Mouse (Mus musculus) kidney, embryonic 15.5 days (tissue): Measurements from ENCODE around the gene Shd. TPM values are rescaled to one million over a fixed set of nuclear protein-coding genes. Genes with fewer than 3 reads are reported as not detected.
A peak's percentile ranks its signal among the peaks of the same experiment; 100 is the strongest.
"Not testable (repeated sequence)": the region's sequence is repeated elsewhere in the genome, so short reads cannot be mapped to it uniquely, and the experiment has no call there.

ENCODE experiments used
- ATAC-seq: fragments of 200-750 bp; cut with Nextera tagmentation; replicated peaks from 2 replicates; pipeline ENCODE4 v1.8.0; 2017; ENCODE audit warnings: moderate TSS enrichment; ENCODE audit not compliant: low FRiP score
- H3K27ac ChIP-seq: fragments of 300-500 bp; sonication (generic); 2 replicates; pipeline ENCODE4 v1.5.1; 2015; ENCODE audit warnings: mild to moderate bottlenecking, inconsistent platforms
- H3K27me3 ChIP-seq: fragments of 300-500 bp; sonication (generic); 2 replicates; pipeline ENCODE4 v1.6.1; 2015; ENCODE audit warnings: inconsistent platforms
- H3K36me3 ChIP-seq: fragments of 300-500 bp; sonication (generic); 2 replicates; pipeline ENCODE4 v1.6.1; 2015; ENCODE audit warnings: inconsistent platforms
- H3K4me1 ChIP-seq: fragments of 300-500 bp; sonication (generic); 2 replicates; pipeline ENCODE4 v1.6.1; 2015; ENCODE audit warnings: inconsistent platforms
- H3K4me2 ChIP-seq: fragments of 300-500 bp; sonication (generic); 2 replicates; pipeline ENCODE4 v1.6.1; 2015; ENCODE audit warnings: moderate library complexity, mild to moderate bottlenecking, inconsistent platforms
- H3K4me3 ChIP-seq: fragments of 300-500 bp; sonication (generic); replicated peaks from 2 replicates; pipeline ENCODE4 v1.5.1; 2015; ENCODE audit warnings: mild to moderate bottlenecking, inconsistent platforms
- H3K9ac ChIP-seq: fragments of 300-500 bp; sonication (generic); 2 replicates; pipeline ENCODE4 v1.6.1; 2015; ENCODE audit warnings: mild to moderate bottlenecking, inconsistent platforms
- H3K9me3 ChIP-seq: fragments of 300-500 bp; sonication (generic); replicated peaks from 2 replicates; pipeline ENCODE4 v1.6.1; 2016; ENCODE audit warnings: inconsistent platforms
- WGBS: fragments of 180-500 bp; shearing (Covaris S2); methylation state at CpG from one replicate; pipeline ENCODE4 v1.1.7; 2015; ENCODE audit warnings: mixed read lengths; 5-methylcytosine and 5-hydroxymethylcytosine counted together
- polyA plus RNA-seq: library from polyadenylated mRNA; unstranded; fragments of >200 nt; fragmentation: Nextera tagmentation; extraction: Ambion mirVana; gene quantifications from 2 replicates; pipeline ENCODE4 v1.2.1, GENCODE M21; 2015

The Shd gene
- 28.8 and 30.1 TPM in 2 replicates for polyA plus RNA-seq

DNA sequence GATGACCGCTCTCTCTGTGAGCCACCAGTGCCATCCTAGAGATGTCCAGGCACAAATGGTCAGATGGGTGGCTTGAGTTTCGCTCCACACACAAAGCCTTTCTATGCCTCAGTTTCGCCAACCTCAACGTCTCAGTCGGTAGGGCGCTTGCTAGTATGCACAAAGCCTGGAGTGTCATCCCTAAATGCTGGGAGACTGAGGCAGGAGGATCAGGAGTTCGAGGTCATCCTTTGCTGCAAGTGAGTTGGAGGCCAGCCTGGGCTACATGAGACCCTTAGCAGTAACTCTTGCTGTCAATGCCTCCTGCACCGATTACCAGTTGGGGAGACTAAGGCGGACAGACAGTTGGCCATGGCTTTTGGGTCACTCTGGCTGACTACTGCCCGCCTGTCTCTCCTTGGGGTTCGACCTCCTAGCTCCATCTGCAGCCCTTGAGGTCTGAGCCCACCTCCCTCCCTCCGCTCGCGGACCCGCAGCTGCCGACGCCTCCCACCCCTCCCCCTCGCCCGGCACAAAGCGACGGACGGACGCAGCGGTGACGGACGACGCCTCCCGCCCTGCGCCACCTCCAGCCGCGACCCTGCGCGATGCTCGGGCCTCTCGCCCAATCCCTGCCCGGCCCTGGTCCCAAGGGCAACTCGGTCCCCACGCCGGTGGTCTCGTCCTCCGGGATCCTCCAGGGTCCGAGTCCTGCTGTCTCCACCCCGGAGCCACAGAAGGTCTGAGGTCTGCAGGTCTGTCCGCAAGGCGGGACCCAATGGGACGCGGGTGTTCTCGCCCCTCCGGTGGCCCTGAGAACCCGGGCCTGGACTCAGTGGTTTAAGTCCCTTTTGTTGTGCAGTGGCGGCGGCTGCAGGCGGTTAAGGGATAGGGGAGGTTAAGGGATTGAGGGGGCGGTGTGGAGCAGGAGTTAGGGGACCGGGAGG lies at the start of gene Shd:
Gene Shd, plus strand, starts transcription at position 502 of the 926 bp plus-strand sequence.
- peak; percentile 54 for ATAC-seq
- Histone ChIP-seq H3K4me2 (peak within 1 kb of the TSS; percentile 96), H3K27ac (peak within 1 kb of the TSS; percentile 56), H3K9ac (peak within 1 kb of the TSS; percentile 71), H3K4me3 (peak within 1 kb of the TSS; percentile 55), H3K4me1 (peaks cover 32% of the 10 kb centered on the region), H3K27me3 (peaks cover 17% of the 10 kb centered on the region), H3K9me3 (no peaks in the 10 kb centered on the region), H3K36me3 (peaks cover 30% of the 10 kb centered on the region)
- WGBS: 8% methylated on average over 55 of the region's 55 CpGs

DNA sequence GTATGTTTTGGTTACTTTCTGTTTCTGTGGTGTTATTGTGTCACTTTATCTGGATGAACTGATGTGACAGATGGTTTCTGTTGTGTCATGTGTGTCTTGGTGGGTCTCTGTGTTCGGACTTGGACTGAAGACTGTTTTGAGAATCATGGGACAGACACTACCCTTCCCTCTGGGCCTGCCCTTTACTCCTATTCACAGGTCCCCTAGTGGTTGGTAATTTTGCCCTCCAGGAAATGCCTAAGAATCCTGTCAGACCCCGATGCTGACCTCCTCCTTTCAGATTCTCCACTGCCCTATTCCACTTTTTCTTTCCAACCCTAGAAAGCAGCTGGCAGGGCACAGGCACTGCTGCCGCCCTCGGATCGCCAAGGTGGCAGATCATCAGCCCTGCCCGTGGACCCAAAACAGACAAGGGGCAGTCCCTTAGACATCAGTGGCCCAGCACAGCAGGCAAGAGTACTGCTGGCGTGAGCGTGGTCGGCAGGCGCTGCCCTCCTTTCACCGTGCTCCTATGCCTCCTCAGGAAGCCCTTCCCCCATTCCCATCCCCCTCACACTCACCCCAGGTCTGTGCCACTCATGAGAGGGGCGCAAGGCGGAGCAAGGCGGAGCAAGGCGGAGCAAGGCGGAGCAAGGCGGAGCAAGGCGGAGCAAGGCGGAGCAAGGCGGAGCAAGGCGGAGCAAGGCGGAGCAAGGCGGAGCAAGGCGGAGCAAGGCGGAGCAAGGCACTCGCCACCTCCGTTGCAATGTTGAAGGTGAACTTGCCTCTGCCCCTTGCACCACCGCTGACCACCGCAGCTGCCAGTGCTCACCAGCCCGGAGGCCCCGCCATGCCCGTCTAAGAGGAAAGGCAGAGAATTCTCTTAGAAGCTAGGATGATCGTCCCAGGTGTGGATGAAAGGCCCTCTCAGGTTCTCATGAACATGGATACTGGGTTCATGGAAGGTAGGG lies 38.4 kb upstream of the Shd start:
- WGBS: under 1% methylated on average over 27 of the region's 33 CpGs

DNA sequence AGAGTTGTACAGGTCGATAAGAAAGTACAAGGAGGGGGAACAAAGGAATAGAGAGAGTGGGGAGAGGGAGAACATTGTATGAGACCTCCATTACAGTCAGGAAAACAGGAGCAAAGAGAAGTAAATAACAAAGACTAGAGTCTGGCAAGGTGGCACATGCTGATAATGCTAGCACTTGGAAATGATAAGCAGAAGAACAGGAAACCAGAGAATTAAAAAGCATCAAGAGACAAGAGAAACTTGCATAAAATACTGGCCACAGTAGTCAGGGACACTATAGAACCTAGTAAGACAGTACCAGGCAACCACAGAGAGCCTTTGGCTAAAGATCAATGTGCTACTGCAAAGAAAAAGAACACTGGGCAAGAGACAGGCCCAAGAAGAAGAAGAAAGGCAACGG lies 37.6 kb upstream of the Shd start:
- Histone ChIP-seq H3K9ac (peak overlapping the region; percentile 47), H3K4me2 (peak overlapping the region; percentile 85), H3K4me3 (peak overlapping the region; percentile 67), H3K36me3 (0 out of 2 replicates have a peak, but pooled peaks cover 5% of the 10 kb centered on the region), H3K4me1 (0 out of 2 replicates have a peak, but pooled peaks cover 12% of the 10 kb centered on the region), H3K9me3 (peaks cover 8% of the 10 kb centered on the region), H3K27me3 (no peaks in the 10 kb centered on the region), H3K27ac (no peak overlapping the region; the same call in 1 of the 2 replicates)
- whole genome bisulfite sequencing: 69% methylated on average over 2 of the region's 2 CpGs
- ATAC-seq: 0 out of 2 replicates have a peak, but pooled peaks have one; percentile 2

More for the DNA sequence above, 38.4 kb upstream of the Shd start:
- ATAC-seq: peak; percentile 98
- Histone ChIP-seq H3K27me3 (no peaks in the 10 kb centered on the region), H3K36me3 (0 out of 2 replicates have a peak, but pooled peaks cover 5% of the 10 kb centered on the region), H3K4me1 (0 out of 2 replicates have a peak, but pooled peaks cover 12% of the 10 kb centered on the region), H3K27ac (peak overlapping the region; percentile 93), H3K4me2 (peak overlapping the region; percentile 85), H3K9me3 (peaks cover 8% of the 10 kb centered on the region), H3K9ac (peak overlapping the region; percentile 72), H3K4me3 (peak overlapping the region; percentile 67)

DNA sequence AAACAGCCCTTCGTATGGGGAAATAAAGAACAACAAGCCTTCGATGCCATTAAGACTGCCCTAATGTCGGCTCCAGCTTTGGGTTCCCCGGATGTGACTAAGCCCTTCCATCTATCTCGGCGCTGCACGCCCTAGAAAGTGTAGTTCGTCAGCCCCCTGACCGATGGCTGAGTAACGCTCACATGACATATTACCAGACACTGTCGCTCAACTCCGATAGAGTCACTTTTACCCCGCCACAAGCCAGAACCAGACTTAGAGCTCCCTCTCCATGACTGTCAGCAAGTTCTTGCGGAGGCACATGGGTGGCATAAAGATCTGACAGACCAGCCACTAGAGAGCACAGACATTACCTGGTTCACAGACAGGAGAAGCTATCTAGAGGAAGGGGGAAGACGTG lies 37.1 kb upstream of the Shd start:
- peak overlapping the region; percentile 67 for H3K4me3 ChIP-seq
- H3K27me3 ChIP-seq: no peaks in the 10 kb centered on the region
- 0 out of 2 replicates have a peak, but pooled peaks cover 12% of the 10 kb centered on the region for H3K4me1 ChIP-seq
- no peak overlapping the region for H3K27ac ChIP-seq
- peaks cover 8% of the 10 kb centered on the region for H3K9me3 ChIP-seq
- ATAC-seq: no peak
- WGBS: 96% methylated on average over 15 of the region's 15 CpGs
- H3K9ac ChIP-seq: no peak overlapping the region
- peak overlapping the region; percentile 85 for H3K4me2 ChIP-seq
- peaks cover 9% of the 10 kb centered on the region; the same call in 1 of the 2 replicates for H3K36me3 ChIP-seq

DNA sequence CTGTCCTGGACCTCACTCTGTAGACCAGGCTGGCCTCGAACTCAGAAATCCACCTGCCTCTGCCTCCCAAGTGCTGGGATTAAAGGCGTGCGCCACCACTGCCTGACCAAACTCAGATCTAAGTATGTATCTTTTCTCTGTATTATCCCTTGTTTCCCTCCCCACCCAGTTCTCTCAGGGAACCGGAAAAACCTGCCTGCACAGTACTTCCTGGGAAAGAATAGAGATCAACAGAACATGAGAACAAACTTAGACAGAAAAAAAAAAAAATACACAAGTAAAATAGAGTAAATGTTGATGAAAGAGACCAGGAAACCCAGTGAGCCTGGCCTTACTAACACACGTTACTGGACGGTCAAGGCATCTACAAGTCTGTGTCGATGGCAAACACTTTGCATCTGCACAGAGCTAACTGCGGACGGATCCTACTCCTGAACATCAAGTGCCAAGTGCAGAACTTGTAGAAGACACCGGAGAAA lies 25.8 kb upstream of the Shd start:
- Histone ChIP-seq H3K36me3 (peaks cover 20% of the 10 kb centered on the region), H3K4me2 (peak overlapping the region; percentile 84), H3K9ac (0 out of 2 replicates have a peak overlapping the region, but pooled peaks have one; percentile 23), H3K4me3 (peak overlapping the region; percentile 57), H3K4me1 (peaks cover 11% of the 10 kb centered on the region), H3K27ac (peak overlapping the region; percentile 96)
- H3K27me3 ChIP-seq, H3K9me3 ChIP-seq, ATAC-seq: not testable (repeated sequence)
- WGBS: 31% methylated on average over 10 of the region's 10 CpGs

DNA sequence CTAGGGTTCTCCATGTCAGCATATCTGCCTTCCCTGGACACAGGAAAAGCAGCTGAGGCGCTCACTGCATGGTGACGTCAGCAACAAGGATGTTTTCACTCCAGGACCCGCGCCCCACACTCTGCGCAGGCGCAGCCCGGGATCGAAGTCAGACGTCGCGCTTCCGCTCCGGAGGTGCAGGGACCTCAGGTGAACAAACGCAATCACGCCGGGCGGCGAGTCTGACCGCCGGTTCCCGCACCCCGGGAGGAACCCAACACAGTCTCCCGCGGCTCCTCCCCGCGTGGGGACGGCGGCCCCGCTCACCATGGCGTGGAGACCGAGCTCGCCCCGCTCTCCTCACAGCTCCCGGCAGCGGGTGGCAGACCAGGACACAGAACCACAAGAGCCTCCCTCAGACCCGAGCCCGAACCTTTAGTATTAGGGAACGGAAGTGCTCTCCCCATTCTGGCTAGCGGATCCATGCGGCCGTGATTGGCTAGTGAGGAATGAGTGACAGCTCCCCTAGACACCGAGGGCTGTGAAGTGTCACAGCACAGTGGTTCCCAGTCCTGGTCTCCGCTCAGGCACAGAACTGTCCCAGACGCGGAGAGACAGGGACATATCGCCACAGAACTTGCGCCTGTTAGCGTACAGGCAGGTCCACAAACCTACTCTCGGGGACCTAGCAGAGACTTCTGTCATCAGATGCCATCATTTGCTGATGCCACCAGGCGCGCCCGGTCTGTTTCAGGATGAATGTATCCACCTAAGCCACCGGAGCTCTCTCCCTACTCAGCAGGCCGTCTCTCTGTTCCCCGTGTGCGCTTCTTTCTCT lies 25.2 kb upstream of the Shd start:
- H3K27me3 ChIP-seq, H3K9me3 ChIP-seq: not testable (repeated sequence)
- Histone ChIP-seq H3K4me3 (peak overlapping the region; percentile 57), H3K4me2 (peak overlapping the region; percentile 84), H3K36me3 (peaks cover 14% of the 10 kb centered on the region), H3K27ac (peak overlapping the region; percentile 96), H3K4me1 (peaks cover 11% of the 10 kb centered on the region), H3K9ac (peak overlapping the region; percentile 59)
- WGBS: under 1% methylated on average over 56 of the region's 56 CpGs
- peak; percentile 99 for ATAC-seq

DNA sequence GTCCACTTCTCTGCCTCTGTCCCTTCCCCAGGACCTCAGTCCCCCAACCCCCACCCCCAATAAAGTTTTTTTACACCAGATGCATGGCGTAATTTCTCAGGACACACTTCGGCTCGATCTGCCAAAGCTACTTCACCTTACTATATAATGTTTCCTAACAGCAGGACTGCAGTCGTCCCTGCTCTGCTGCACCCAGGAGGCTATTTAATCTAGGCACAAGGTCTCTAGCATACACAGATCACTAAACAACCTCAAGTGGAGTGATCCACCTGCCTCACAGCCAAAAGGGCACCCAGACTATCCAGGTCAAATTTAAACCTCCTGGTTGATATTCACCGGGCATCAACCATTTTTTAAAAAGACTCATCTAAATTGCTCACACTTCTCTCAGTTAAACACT lies 24.6 kb upstream of the Shd start:
- peaks cover 7% of the 10 kb centered on the region; the same call in 1 of the 2 replicates for H3K36me3 ChIP-seq
- no peaks in the 10 kb centered on the region; the same call in 1 of the 2 replicates for H3K27me3 ChIP-seq
- H3K4me3 ChIP-seq: peak overlapping the region; percentile 57
- peak overlapping the region; percentile 59 for H3K9ac ChIP-seq
- H3K9me3 ChIP-seq: no peaks in the 10 kb centered on the region
- ATAC-seq: no peak
- peak overlapping the region; percentile 84 for H3K4me2 ChIP-seq
- peaks cover 11% of the 10 kb centered on the region for H3K4me1 ChIP-seq
- 22% methylated on average over 5 of the region's 5 CpGs for WGBS
- H3K27ac ChIP-seq: peak overlapping the region; percentile 96

DNA sequence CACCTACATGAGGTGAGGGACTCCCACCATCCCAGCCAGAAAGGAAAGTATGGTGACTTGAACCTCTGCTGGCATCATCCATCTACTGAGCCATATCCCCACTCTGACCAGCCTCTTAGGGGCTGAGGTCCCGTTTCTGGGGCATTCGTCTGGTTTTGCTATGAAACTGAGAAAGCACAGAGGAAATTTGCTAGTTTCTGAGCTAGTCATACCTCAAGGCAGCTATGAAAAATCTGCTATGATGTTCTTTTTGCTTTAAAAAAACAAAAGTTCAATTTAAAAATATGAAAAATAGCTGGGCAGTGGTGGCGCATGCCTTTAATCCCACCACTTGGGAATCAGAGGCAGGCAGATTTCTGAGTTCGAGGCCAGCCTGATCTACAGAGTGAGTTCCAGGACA lies 21.6 kb upstream of the Shd start:
- Histone ChIP-seq H3K36me3 (no peaks in the 10 kb centered on the region), H3K27ac (no peak overlapping the region), H3K9me3 (no peaks in the 10 kb centered on the region), H3K4me2 (no peak overlapping the region), H3K4me3 (no peak overlapping the region), H3K4me1 (peaks cover 11% of the 10 kb centered on the region), H3K9ac (no peak overlapping the region), H3K27me3 (no peaks in the 10 kb centered on the region; the same call in 1 of the 2 replicates)
- 85% methylated on average over 4 of the region's 4 CpGs for WGBS
- ATAC-seq: no peak

DNA sequence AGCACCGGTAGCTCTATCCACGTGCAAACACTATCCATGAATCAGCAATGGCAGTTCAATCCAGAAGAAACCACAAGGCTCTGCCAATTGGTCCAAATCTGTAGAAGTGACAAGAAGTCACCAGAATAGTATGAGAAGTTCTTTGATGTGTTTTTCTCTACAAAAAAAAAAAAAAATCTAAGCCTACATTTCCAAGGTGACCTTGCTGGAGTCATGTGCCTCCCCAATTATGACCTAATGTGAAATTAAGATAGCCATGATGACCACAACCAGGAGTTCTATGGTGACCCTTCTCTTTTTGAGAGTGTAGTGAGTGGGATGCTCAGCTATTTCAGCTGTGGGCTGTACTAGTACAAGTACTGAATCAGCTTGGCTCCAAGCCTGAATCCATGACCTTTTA lies 20.9 kb upstream of the Shd start, which contains the start of gene Zfp119b:
Gene Zfp119b, minus strand, starts transcription at position 101 of the 400 bp plus-strand sequence.
- no peak for ATAC-seq
- H3K27me3 ChIP-seq: peaks cover 7% of the 10 kb centered on the region
- no peaks in the 10 kb centered on the region for H3K9me3 ChIP-seq
- H3K9ac ChIP-seq: no peak within 1 kb of the TSS
- H3K27ac ChIP-seq: no peak within 1 kb of the TSS
- H3K36me3 ChIP-seq: no peaks in the 10 kb centered on the region
- H3K4me3 ChIP-seq: no peak within 1 kb of the TSS
- peaks cover 7% of the 10 kb centered on the region for H3K4me1 ChIP-seq
- H3K4me2 ChIP-seq: no peak within 1 kb of the TSS
- 87% methylated on average over 2 of the region's 2 CpGs for WGBS

DNA sequence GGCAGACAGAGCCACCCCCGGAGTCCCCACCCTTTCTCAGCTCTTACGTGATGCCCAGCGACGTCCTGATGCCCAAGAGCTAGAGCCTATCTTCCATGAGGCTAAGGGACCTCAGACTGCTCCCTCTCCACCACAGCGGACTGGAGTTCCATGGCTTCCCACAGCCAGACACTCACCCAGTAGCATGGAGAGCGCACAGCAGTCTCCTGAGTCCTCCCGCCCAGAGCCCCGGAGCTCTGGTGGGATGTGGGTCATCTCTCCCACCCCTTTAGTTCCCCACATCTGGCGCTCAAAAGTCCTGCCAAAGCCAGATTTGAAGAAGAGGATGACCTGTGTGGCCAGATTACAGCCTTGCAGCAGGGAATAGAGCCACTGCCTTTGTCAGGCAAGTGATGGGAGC lies 19.7 kb upstream of the Shd start:
- Histone ChIP-seq H3K27me3 (peaks cover 19% of the 10 kb centered on the region), H3K36me3 (no peaks in the 10 kb centered on the region), H3K4me3 (no peak overlapping the region), H3K4me2 (no peak overlapping the region), H3K27ac (no peak overlapping the region), H3K4me1 (peaks cover 5% of the 10 kb centered on the region), H3K9ac (no peak overlapping the region), H3K9me3 (no peaks in the 10 kb centered on the region)
- 79% methylated on average over 9 of the region's 9 CpGs for WGBS
- no peak for ATAC-seq

DNA sequence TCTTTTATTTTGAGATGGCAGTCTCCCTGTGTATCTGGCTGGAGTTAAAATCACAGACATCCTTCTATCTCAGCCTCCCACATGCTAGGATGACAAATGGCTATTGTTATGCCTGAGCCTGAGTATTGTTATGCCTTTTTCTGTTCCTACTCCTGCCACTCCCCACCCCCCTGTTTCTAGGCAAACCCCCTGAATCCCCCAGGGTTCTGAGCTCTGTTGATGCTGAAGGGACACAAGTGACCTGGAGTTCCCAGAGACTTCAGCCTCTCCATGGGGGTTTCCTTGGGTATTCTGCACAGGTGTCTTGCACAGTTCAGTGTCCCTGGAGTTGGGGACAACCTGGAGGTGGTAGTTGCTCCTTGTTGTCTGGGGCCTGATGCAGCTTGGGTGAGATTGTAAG lies 18.2 kb upstream of the Shd start:
- peaks cover 12% of the 10 kb centered on the region for H3K4me1 ChIP-seq
- peaks cover 21% of the 10 kb centered on the region for H3K27me3 ChIP-seq
- H3K9ac ChIP-seq: no peak overlapping the region
- no peak overlapping the region for H3K4me3 ChIP-seq
- H3K27ac ChIP-seq: no peak overlapping the region
- H3K9me3 ChIP-seq: no peaks in the 10 kb centered on the region
- no peaks in the 10 kb centered on the region for H3K36me3 ChIP-seq
- ATAC-seq: no peak
- H3K4me2 ChIP-seq: no peak overlapping the region
